Mouse (Mus musculus) lung, postnatal 0 days (tissue): ENCODE measurements around the gene Plekhm3. TPM values are rescaled to one million over a fixed set of nuclear protein-coding genes. Genes with fewer than 3 reads are reported as not detected.

Experiments
- ATAC-seq: fragments of 200-750 bp; cut with Nextera tagmentation; 2 replicates; pipeline ENCODE4 v1.8.0; 2017; ENCODE audit warnings: moderate library complexity
- DNase-seq: peaks from one replicate; pipeline ENCODE4 v3.0.0-alpha.2; 2016; ENCODE audit warnings: low spot score
- H3K27ac ChIP-seq: fragments of 300-500 bp; sonication (generic); 2 replicates; pipeline ENCODE4 v1.5.1; 2014; ENCODE audit warnings: antibody characterized with exemption, mild to moderate bottlenecking, low read length, mixed read lengths
- H3K27me3 ChIP-seq: fragments of 300-500 bp; sonication (generic); replicated peaks from 2 replicates; pipeline ENCODE4 v1.6.1; 2014; ENCODE audit warnings: low read length, mixed read lengths; ENCODE audit not compliant: insufficient read depth
- H3K36me3 ChIP-seq: fragments of 300-500 bp; sonication (generic); 2 replicates; pipeline ENCODE4 v1.6.1; 2014; ENCODE audit warnings: low read length, mixed read lengths; ENCODE audit not compliant: insufficient read depth
- H3K4me1 ChIP-seq: fragments of 300-500 bp; sonication (generic); 2 replicates; pipeline ENCODE4 v1.6.1; 2014; ENCODE audit warnings: antibody characterized with exemption, low read depth, low read length, mixed read lengths; ENCODE audit not compliant: insufficient read depth
- H3K4me2 ChIP-seq: fragments of 300-500 bp; sonication (generic); replicated peaks from 2 replicates; pipeline ENCODE4 v1.6.1; 2014; ENCODE audit warnings: low read depth, mild to moderate bottlenecking, low read length, moderate library complexity, mixed read lengths
- H3K4me3 ChIP-seq: fragments of 300-500 bp; sonication (generic); 2 replicates; pipeline ENCODE4 v1.5.1; 2014; ENCODE audit warnings: low read depth, low read length
- H3K9ac ChIP-seq: fragments of 300-500 bp; sonication (generic); replicated peaks from 2 replicates; pipeline ENCODE4 v1.6.1; 2014; ENCODE audit warnings: low read depth, mild to moderate bottlenecking
- H3K9me3 ChIP-seq: fragments of 300-500 bp; sonication (generic); 2 replicates; pipeline ENCODE4 v1.6.1; 2016; ENCODE audit warnings: low read length, mixed read lengths
- CTCF ChIP-seq: IDR thresholded peaks from 2 replicates; pipeline ENCODE4 v1.5.1; 2016; ENCODE audit warnings: antibody characterized with exemption, mild to moderate bottlenecking
- EP300 ChIP-seq: IDR thresholded peaks from 2 replicates; pipeline ENCODE4 v1.6.1; 2016; ENCODE audit warnings: antibody characterized with exemption, mild to moderate bottlenecking, control low read depth
- WGBS: fragments of 180-500 bp; shearing (Covaris S2); extraction: QIAGEN DNeasy Blood & Tissue Kit; methylation state at CpG from one replicate; pipeline ENCODE4 v1.1.7; 2014; 5-methylcytosine and 5-hydroxymethylcytosine counted together
- polyA plus RNA-seq: library from polyadenylated mRNA; unstranded; fragments of >200 nt; fragmentation: Nextera tagmentation; extraction: Ambion mirVana; gene quantifications from 2 replicates; pipeline ENCODE4 v1.2.1, GENCODE M21; 2015

The Plekhm3 gene
- polyA plus RNA-seq, 1 experiment from 2014 or later = 4.7 TPM

GRCm38 (mm10) chr1:64823564-64823963 is 133.1 kb downstream of the Plekhm3 start:
- no peaks in the 10 kb centered on the region for H3K36me3 ChIP-seq
- no peak for DNase-seq
- no peak for ATAC-seq
- no peaks in the 10 kb centered on the region for H3K4me1 ChIP-seq
- no peaks in the 10 kb centered on the region for H3K9me3 ChIP-seq
- no peak overlapping the region for H3K4me2 ChIP-seq
- H3K9ac ChIP-seq = no peak overlapping the region
- H3K27me3 ChIP-seq = no peaks in the 10 kb centered on the region
- H3K4me3 ChIP-seq = no peak overlapping the region
- TF ChIP-seq EP300 (no peak), CTCF (no peak)
- 45% methylated on average over 6 of the region's 6 CpGs for WGBS
- no peak overlapping the region for H3K27ac ChIP-seq

- Histone ChIP-seq H3K36me3 (no peaks in the 10 kb centered on the region), H3K27ac (no peak overlapping the region), H3K4me3 (no peak overlapping the region), H3K9ac (no peak overlapping the region), H3K4me2 (no peak overlapping the region), H3K4me1 (no peaks in the 10 kb centered on the region), H3K27me3 (no peaks in the 10 kb centered on the region), H3K9me3 (no peaks in the 10 kb centered on the region)
- no peak for ATAC-seq
- TF ChIP-seq EP300 = no peak
- 51% methylated on average over 5 of the region's 5 CpGs for WGBS
- no peak for DNase-seq
Measured at GRCm38 (mm10) chr1:64817709-64818108, 138.9 kb downstream of the Plekhm3 start.

GRCm38 (mm10) chr1:64813182-64813581 is 143.4 kb downstream of the Plekhm3 start:
- 97% methylated on average over 2 of the region's 2 CpGs for WGBS
- no peak for TF ChIP-seq CTCF
- no peak for TF ChIP-seq EP300
- DNase-seq = no peak

GRCm38 (mm10) chr1:64811956-64812355 is 144.7 kb downstream of the Plekhm3 start:
- no peaks in the 10 kb centered on the region; the same call in 1 of the 2 replicates for H3K4me1 ChIP-seq
- no peaks in the 10 kb centered on the region for H3K9me3 ChIP-seq
- H3K4me3 ChIP-seq = no peak overlapping the region
- no peak overlapping the region for H3K27ac ChIP-seq
- H3K36me3 ChIP-seq = no peaks in the 10 kb centered on the region
- DNase-seq (no peak), ATAC-seq (no peak)
- H3K4me2 ChIP-seq = no peak overlapping the region
- H3K9ac ChIP-seq = no peak overlapping the region
- TF ChIP-seq EP300 (no peak), CTCF (no peak)
- WGBS = 89% methylated on average over 1 of the region's 1 CpGs
- no peaks in the 10 kb centered on the region for H3K27me3 ChIP-seq

More at GRCm38 (mm10) chr1:64813182-64813581, 143.4 kb downstream of the Plekhm3 start:
- H3K4me2 ChIP-seq = no peak overlapping the region
- H3K4me3 ChIP-seq = no peak overlapping the region
- ATAC-seq = no peak
- H3K27me3 ChIP-seq = no peaks in the 10 kb centered on the region
- H3K4me1 ChIP-seq = no peaks in the 10 kb centered on the region; the same call in 1 of the 2 replicates
- H3K27ac ChIP-seq = no peak overlapping the region
- H3K9me3 ChIP-seq = no peaks in the 10 kb centered on the region
- H3K9ac ChIP-seq = no peak overlapping the region
- H3K36me3 ChIP-seq = no peaks in the 10 kb centered on the region

- TF ChIP-seq CTCF = no peak
- TF ChIP-seq EP300 = peak; percentile 98
Measured at GRCm38 (mm10) chr1:64809085-64809484, 147.5 kb downstream of the Plekhm3 start.

GRCm38 (mm10) chr1:64807766-64808165 is 148.9 kb downstream of the Plekhm3 start:
- no peak overlapping the region for H3K4me3 ChIP-seq
- no peaks in the 10 kb centered on the region for H3K27me3 ChIP-seq
- H3K36me3 ChIP-seq = no peaks in the 10 kb centered on the region
- H3K4me2 ChIP-seq = no peak overlapping the region
- DNase-seq (no peak), ATAC-seq (no peak)
- no peak overlapping the region for H3K9ac ChIP-seq
- TF ChIP-seq EP300 (no peak), CTCF (no peak)
- no peaks in the 10 kb centered on the region; the same call in 1 of the 2 replicates for H3K4me1 ChIP-seq
- no peak overlapping the region for H3K27ac ChIP-seq
- no peaks in the 10 kb centered on the region for H3K9me3 ChIP-seq
- WGBS = 24% methylated on average over 1 of the region's 1 CpGs

More at GRCm38 (mm10) chr1:64809085-64809484, 147.5 kb downstream of the Plekhm3 start:
- no peaks in the 10 kb centered on the region; the same call in 1 of the 2 replicates for H3K4me1 ChIP-seq
- H3K27me3 ChIP-seq = no peaks in the 10 kb centered on the region
- no peak overlapping the region for H3K4me2 ChIP-seq
- no peak overlapping the region for H3K4me3 ChIP-seq
- no peak overlapping the region; the same call in 1 of the 2 replicates for H3K9ac ChIP-seq
- H3K27ac ChIP-seq = peak overlapping the region; percentile 69
- 44% methylated on average over 2 of the region's 2 CpGs for WGBS
- H3K36me3 ChIP-seq = no peaks in the 10 kb centered on the region
- ATAC-seq (peak; percentile 97), DNase-seq (peak; percentile 95)
- H3K9me3 ChIP-seq = no peaks in the 10 kb centered on the region

GRCm38 (mm10) chr1:64805217-64805616 is 151.4 kb downstream of the Plekhm3 start:
- no peak for TF ChIP-seq CTCF
- no peak for TF ChIP-seq EP300
- Histone ChIP-seq H3K9ac (no peak overlapping the region), H3K27ac (no peak overlapping the region), H3K4me1 (no peaks in the 10 kb centered on the region; the same call in 1 of the 2 replicates), H3K9me3 (no peaks in the 10 kb centered on the region), H3K36me3 (no peaks in the 10 kb centered on the region), H3K27me3 (no peaks in the 10 kb centered on the region), H3K4me2 (no peak overlapping the region), H3K4me3 (no peak overlapping the region)
- no peak for ATAC-seq
- no peak for DNase-seq
- WGBS = 56% methylated on average over 2 of the region's 2 CpGs
